Mouse (Mus musculus) myocyte (in vitro differentiated cells): ENCODE results near the gene Tia1.

ENCODE experiments used
- E2F4 ChIP-seq: IDR thresholded peaks from one replicate; pipeline ENCODE4 v1.6.1; 2011; ENCODE audit warnings: mild to moderate bottlenecking, control low read depth, moderate library complexity; ENCODE audit not compliant: insufficient read depth
- MAX ChIP-seq: IDR thresholded peaks from one replicate; pipeline ENCODE4 v1.6.1; 2011; ENCODE audit warnings: low read depth, mild to moderate bottlenecking, control low read depth
- POLR2A ChIP-seq: IDR thresholded peaks from one replicate; pipeline ENCODE4 v1.6.1; 2011; ENCODE audit warnings: low read depth, mild to moderate bottlenecking, control low read depth, moderate library complexity; ENCODE audit not compliant: insufficient read length
- TCF12 ChIP-seq: IDR thresholded peaks from one replicate; pipeline ENCODE4 v1.6.1; 2011; ENCODE audit warnings: mild to moderate bottlenecking, control low read depth; ENCODE audit not compliant: poor library complexity, insufficient read depth, severe bottlenecking
- TCF3 ChIP-seq: IDR thresholded peaks from one replicate; pipeline ENCODE4 v1.6.1; 2011; ENCODE audit warnings: low read depth, control low read depth; ENCODE audit not compliant: insufficient read length
- USF1 ChIP-seq: IDR thresholded peaks from one replicate; pipeline ENCODE4 v1.6.1; 2011; ENCODE audit warnings: low read depth, mild to moderate bottlenecking, control low read depth, moderate library complexity

DNA sequence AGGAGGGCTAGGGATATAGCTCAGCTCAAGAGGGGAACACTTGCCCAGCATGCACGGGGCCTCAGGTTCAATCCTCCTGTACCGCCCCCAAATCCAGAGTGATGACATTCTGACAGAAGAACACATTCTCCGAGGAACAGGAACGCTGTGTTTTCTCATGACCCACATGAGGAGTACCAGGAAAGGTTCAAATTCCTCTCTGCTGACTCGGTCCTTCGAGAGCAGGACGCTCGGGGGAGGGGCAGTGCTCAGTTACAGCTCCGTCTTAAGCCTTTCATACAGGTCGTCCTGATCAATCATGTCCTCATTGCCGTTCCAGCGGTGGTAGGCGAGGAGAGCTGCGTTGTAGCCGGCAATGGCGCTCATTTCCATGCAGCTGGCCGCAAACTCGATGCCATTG is 15.6 kb upstream of the Tia1 start:
- TF ChIP-seq TCF3 = no peak
- no peak for TF ChIP-seq POLR2A
- no peak for TF ChIP-seq USF1
- TF ChIP-seq MAX = no peak
- no peak for TF ChIP-seq TCF12
- TF ChIP-seq E2F4 = no peak
